Mouse (Mus musculus): ENCODE data around the gene Serpinb6b. TPM values are rescaled to one million over a fixed set of nuclear protein-coding genes. Genes with fewer than 3 reads are reported as not detected.
"Not testable (repeated sequence)": the region's sequence is repeated elsewhere in the genome, so short reads cannot be mapped to it uniquely, and the experiment has no call there.

Gene Serpinb6b
- total RNA-seq (2015) (1.6 and 1.7 TPM in 2 replicates), total RNA-seq (2017) (1.9 and 7.2 TPM in 2 replicates)

GRCm38 (mm10) chr13:32964989-32965811 is at the start of gene Serpinb6b:
TSS of gene Serpinb6b (plus strand) at chr13:32965209.
- peak; percentile 36 for ATAC-seq (ENCODE audit: poor library complexity, severe bottlenecking)

- no peak for ATAC-seq (ENCODE audit: poor library complexity, severe bottlenecking)
These were observed 42.4 kb upstream of the Serpinb6b start for GRCm38 (mm10) chr13:32922622-32923021.

GRCm38 (mm10) chr13:32924578-32925360 is 40.2 kb upstream of the Serpinb6b start:
- ATAC-seq (ENCODE audit: poor library complexity, severe bottlenecking), result no peak

- no peak for ATAC-seq (ENCODE audit: poor library complexity, severe bottlenecking)
These were observed 38.3 kb upstream of the Serpinb6b start for GRCm38 (mm10) chr13:32926661-32927060.

- no peak for ATAC-seq (ENCODE audit: poor library complexity, severe bottlenecking)
These were observed 37.8 kb upstream of the Serpinb6b start for GRCm38 (mm10) chr13:32927241-32927640.

- ATAC-seq (ENCODE audit: poor library complexity, severe bottlenecking), result no peak
These were observed 35.8 kb upstream of the Serpinb6b start for GRCm38 (mm10) chr13:32929107-32929750.

- ATAC-seq (ENCODE audit: poor library complexity, severe bottlenecking), result peak; percentile 27; the same call in 1 of the 2 replicates
These were observed 30.2 kb upstream of the Serpinb6b start for GRCm38 (mm10) chr13:32934706-32935381.

GRCm38 (mm10) chr13:32938275-32938674 is 26.7 kb upstream of the Serpinb6b start:
- ATAC-seq (ENCODE audit: poor library complexity, severe bottlenecking), result not testable (repeated sequence)

- ATAC-seq (ENCODE audit: poor library complexity, severe bottlenecking), result not testable (repeated sequence)
These were observed 25.8 kb upstream of the Serpinb6b start for GRCm38 (mm10) chr13:32939191-32939590.

GRCm38 (mm10) chr13:32956537-32956936 is 8.5 kb upstream of the Serpinb6b start:
- ATAC-seq (ENCODE audit: poor library complexity, severe bottlenecking), result no peak

GRCm38 (mm10) chr13:32957917-32958316 is 7.1 kb upstream of the Serpinb6b start:
- no peak for ATAC-seq (ENCODE audit: poor library complexity, severe bottlenecking)

- ATAC-seq (ENCODE audit: poor library complexity, severe bottlenecking), result not testable (repeated sequence)
These were observed 6.5 kb upstream of the Serpinb6b start for GRCm38 (mm10) chr13:32958521-32958920.

- ATAC-seq (ENCODE audit: poor library complexity, severe bottlenecking), result no peak
These were observed 837 bp upstream of the Serpinb6b start for GRCm38 (mm10) chr13:32963990-32964753.

- peak; percentile 37 for ATAC-seq (ENCODE audit: poor library complexity, severe bottlenecking)
These were observed 1.1 kb downstream of the Serpinb6b start for GRCm38 (mm10) chr13:32966116-32966515.

GRCm38 (mm10) chr13:32967233-32967632 is 2.2 kb downstream of the Serpinb6b start:
- ATAC-seq (ENCODE audit: poor library complexity, severe bottlenecking), result no peak

GRCm38 (mm10) chr13:32968353-32968984 is 3.5 kb downstream of the Serpinb6b start:
- peak; percentile 31; the same call in 1 of the 2 replicates for ATAC-seq (ENCODE audit: poor library complexity, severe bottlenecking)

GRCm38 (mm10) chr13:32968996-32969640 is 4.1 kb downstream of the Serpinb6b start:
- no peak for ATAC-seq (ENCODE audit: poor library complexity, severe bottlenecking)

GRCm38 (mm10) chr13:32969641-32970040 is 4.6 kb downstream of the Serpinb6b start:
- no peak for ATAC-seq (ENCODE audit: poor library complexity, severe bottlenecking)

GRCm38 (mm10) chr13:32970776-32971175 is 5.8 kb downstream of the Serpinb6b start:
- no peak for ATAC-seq (ENCODE audit: poor library complexity, severe bottlenecking)

Measured in megakaryocyte, adult 5-6 weeks (primary cell).